Mouse (Mus musculus): ENCODE data around the gene Ociad1. TPM values are rescaled to one million over a fixed set of nuclear protein-coding genes. Genes with fewer than 3 reads are reported as not detected.

The Ociad1 gene
- polyA plus RNA-seq, 1 experiment: 34.2 TPM

DNA sequence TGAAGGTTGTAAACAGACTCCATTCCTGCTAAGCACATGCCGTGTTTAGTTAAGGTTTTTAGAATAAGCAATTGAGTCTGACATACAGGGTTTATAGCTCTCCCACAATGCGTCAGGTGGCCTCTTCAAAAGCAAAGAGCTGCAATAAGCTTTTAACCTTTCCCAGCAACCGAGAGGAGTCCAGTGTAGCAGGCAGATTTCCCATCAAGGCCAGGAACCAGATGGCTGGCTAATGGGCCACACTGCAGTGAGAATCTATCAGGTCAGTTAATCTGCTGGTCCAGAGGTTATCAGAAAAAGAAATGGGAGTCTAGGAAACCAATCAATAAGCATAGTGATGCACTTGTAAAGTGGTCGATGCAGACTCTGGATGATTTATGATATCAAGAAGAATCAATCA is 38.4 kb downstream of the Ociad1 start:
- no peaks in the 10 kb centered on the region for H3K36me3 ChIP-seq (ENCODE audit: control insufficient read depth, insufficient read depth, low read length)
- no peak overlapping the region for H3K27ac ChIP-seq (ENCODE audit: insufficient read depth, low read length)
- 87% methylated on average over 4 of the region's 4 CpGs for WGBS
- no peaks in the 10 kb centered on the region for H3K27me3 ChIP-seq (ENCODE audit: control insufficient read depth, insufficient read depth, low read length)
- H3K4me3 ChIP-seq (ENCODE audit: extremely low read depth, insufficient read depth, insufficient read length): no peak overlapping the region
- no peak for DNase-seq (ENCODE audit: low read depth in 1 of 2, low spot score in 2 of 2)
- no peaks in the 10 kb centered on the region for H3K4me1 ChIP-seq (ENCODE audit: control insufficient read depth, insufficient read depth, insufficient read length)
- TF ChIP-seq POLR2A (IDR thresholded peaks at IDR 0.05; ENCODE audit: low read depth, low read length) (no peak), CTCF (IDR thresholded peaks at IDR 0.05; ENCODE audit: extremely low read depth, insufficient read depth, insufficient read length, insufficient replicate concordance) (no peak)

DNA sequence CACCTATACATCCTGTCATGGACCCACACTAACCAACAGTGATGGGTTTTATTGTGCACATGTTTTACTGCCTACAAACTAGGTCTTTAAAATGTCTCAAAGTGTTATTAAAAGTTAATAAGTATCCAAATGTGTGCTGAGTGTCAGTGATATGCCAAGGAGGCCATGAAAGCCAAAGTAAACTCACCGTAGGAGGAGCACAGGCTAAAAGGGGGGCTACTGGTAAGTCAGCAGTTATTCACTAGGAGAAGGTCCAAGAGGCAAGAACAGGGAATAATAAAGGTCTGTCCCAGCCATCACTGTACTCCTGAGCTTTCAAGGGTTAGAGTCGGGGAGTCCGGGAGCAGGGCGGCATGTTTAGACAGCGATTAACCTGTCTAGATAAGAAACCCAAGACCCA is 43.9 kb downstream of the Ociad1 start:
- Histone ChIP-seq H3K27ac (ENCODE audit: insufficient read depth, low read length) (no peak overlapping the region), H3K4me3 (ENCODE audit: extremely low read depth, insufficient read depth, insufficient read length) (no peak overlapping the region), H3K36me3 (ENCODE audit: control insufficient read depth, insufficient read depth, low read length) (no peaks in the 10 kb centered on the region), H3K4me1 (ENCODE audit: control insufficient read depth, insufficient read depth, insufficient read length) (no peaks in the 10 kb centered on the region; the same call in 1 of the 2 replicates), H3K27me3 (ENCODE audit: control insufficient read depth, insufficient read depth, low read length) (peaks cover 1% of the 10 kb centered on the region; the same call in 1 of the 2 replicates)
- 94% methylated on average over 5 of the region's 5 CpGs for WGBS
- no peak for DNase-seq (ENCODE audit: low read depth in 1 of 2, low spot score in 2 of 2)
- TF ChIP-seq POLR2A (IDR thresholded peaks at IDR 0.05; ENCODE audit: low read depth, low read length) (no peak), CTCF (IDR thresholded peaks at IDR 0.05; ENCODE audit: extremely low read depth, insufficient read depth, insufficient read length, insufficient replicate concordance) (no peak)

DNA sequence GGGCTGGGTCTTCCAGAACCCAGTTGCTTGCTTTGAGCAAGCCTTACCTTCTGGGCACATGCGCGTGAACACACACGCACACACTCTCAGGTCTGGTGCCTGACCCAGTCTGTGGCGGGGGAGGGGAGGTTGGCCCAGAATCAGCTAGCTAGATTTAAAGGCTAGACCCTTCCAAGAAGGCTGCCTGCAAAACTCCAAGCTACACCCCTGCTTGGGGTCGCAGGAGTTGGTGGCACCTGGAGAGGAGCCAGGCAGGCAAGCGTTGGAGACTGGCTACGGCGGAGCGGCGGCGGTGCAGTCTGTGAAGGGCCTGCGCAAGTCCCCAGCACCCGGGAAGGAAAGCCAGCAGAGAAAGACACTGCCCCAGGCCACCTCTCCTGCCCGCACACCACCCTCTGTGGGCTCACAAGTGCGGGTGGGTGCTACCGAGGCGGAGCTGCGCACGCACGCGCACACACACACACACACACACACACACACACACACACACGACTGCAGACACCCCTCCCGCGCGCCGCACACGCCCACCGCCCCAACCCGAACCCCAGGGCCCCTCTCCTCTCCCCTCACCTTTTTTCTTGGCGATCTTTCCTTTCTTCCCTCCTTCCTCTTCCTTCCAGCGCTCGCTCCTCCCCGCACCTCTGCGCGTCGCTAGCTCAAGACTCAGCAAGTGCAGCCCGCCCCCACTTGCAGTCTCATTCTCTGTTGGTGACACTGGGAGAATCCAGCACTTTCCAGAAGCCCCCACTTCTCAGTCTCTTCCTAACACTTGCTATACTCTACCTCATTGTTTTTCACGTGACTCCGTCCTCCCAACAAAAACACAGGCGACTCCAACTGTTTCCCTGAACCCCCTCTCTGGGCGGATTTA is 45.6 kb downstream of the Ociad1 start:
- DNase-seq (ENCODE audit: low read depth in 1 of 2, low spot score in 2 of 2): no peak

DNA sequence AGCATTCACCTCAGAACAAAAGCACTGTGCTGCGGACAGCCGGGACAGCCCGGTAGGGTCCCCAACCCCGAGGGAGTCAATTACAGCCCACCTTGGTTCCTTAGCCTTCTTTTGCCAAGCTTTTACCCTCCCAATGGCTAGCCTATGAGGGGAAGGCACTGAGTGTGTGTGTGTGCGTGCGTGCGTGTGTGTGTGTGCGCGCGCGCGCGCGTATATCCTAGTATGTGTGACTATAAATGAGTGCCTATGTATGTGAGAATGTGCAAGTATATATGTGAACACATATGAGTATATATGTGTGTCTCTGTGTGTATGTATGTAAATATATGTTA is 46.2 kb downstream of the Ociad1 start:
- Histone ChIP-seq H3K27me3 (ENCODE audit: control insufficient read depth, insufficient read depth, low read length) (peaks cover 1% of the 10 kb centered on the region; the same call in 1 of the 2 replicates), H3K36me3 (ENCODE audit: control insufficient read depth, insufficient read depth, low read length) (no peaks in the 10 kb centered on the region), H3K4me1 (ENCODE audit: control insufficient read depth, insufficient read depth, insufficient read length) (no peaks in the 10 kb centered on the region; the same call in 1 of the 2 replicates), H3K27ac (ENCODE audit: insufficient read depth, low read length) (no peak overlapping the region), H3K4me3 (ENCODE audit: extremely low read depth, insufficient read depth, insufficient read length) (no peak overlapping the region)
- TF ChIP-seq CTCF (IDR thresholded peaks at IDR 0.05; ENCODE audit: extremely low read depth, insufficient read depth, insufficient read length, insufficient replicate concordance) (no peak), POLR2A (IDR thresholded peaks at IDR 0.05; ENCODE audit: low read depth, low read length) (no peak)
- no peak for DNase-seq (ENCODE audit: low read depth in 1 of 2, low spot score in 2 of 2)
- 58% methylated on average over 14 of the region's 14 CpGs for WGBS

More for the DNA sequence above, 45.6 kb downstream of the Ociad1 start:
- Histone ChIP-seq H3K36me3 (ENCODE audit: control insufficient read depth, insufficient read depth, low read length) (no peaks in the 10 kb centered on the region), H3K4me3 (ENCODE audit: extremely low read depth, insufficient read depth, insufficient read length) (peak overlapping the region; percentile 42; the same call in 1 of the 2 replicates), H3K4me1 (ENCODE audit: control insufficient read depth, insufficient read depth, insufficient read length) (no peaks in the 10 kb centered on the region; the same call in 1 of the 2 replicates), H3K27me3 (ENCODE audit: control insufficient read depth, insufficient read depth, low read length) (peaks cover 1% of the 10 kb centered on the region; the same call in 1 of the 2 replicates), H3K27ac (ENCODE audit: insufficient read depth, low read length) (no peak overlapping the region)
- TF ChIP-seq CTCF (IDR thresholded peaks at IDR 0.05; ENCODE audit: extremely low read depth, insufficient read depth, insufficient read length, insufficient replicate concordance): no peak
- TF ChIP-seq POLR2A (IDR thresholded peaks at IDR 0.05; ENCODE audit: low read depth, low read length): no peak
- 7% methylated on average over 33 of the region's 41 CpGs for WGBS

DNA sequence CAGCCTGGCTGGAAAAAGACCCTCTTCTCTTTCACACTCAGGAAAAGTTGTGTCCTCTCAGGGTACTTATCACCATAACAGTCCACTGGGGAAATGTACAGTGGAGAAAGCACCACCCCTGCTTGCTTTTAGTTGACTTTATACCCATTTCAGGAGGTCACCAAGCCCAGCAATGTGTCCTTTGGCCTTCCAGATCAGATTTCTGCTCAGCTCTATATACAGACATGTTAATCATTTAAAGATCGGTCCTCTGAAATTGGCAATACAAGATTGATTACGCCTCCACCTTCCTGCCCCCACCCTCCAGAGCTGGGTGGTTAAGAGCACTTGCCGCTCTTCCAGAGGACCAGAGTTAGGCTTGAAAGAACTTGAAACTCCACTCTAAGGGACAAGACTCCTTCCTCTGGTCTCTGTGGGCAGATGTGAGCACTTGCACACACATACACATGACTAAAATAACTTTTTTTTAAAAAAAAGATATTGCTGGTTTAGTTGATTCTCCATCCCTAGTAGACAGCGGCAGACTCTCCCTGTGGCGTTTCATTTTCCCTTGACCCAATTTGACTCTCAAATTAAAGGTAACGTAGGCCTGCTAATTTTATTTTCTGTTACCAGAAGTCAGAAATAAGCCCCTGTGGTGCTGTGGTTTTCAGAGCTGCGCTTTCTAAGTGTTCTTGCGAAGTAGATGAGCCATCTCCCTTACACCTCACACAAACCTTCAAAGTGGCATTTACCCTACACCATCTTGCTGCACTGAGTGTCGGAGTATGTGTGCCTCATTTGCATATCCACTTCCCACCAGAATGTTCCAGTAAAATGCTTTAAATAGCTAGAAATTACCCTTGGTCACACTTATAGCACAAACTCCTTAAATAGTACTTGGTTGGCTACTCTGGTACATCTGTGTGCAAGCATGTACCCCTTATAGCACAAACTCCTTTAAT is 47.5 kb downstream of the Ociad1 start:
- Histone ChIP-seq H3K27ac (ENCODE audit: insufficient read depth, low read length) (no peak overlapping the region), H3K36me3 (ENCODE audit: control insufficient read depth, insufficient read depth, low read length) (no peaks in the 10 kb centered on the region), H3K4me1 (ENCODE audit: control insufficient read depth, insufficient read depth, insufficient read length) (no peaks in the 10 kb centered on the region; the same call in 1 of the 2 replicates), H3K27me3 (ENCODE audit: control insufficient read depth, insufficient read depth, low read length) (peaks cover 1% of the 10 kb centered on the region; the same call in 1 of the 2 replicates), H3K4me3 (ENCODE audit: extremely low read depth, insufficient read depth, insufficient read length) (no peak overlapping the region)
- TF ChIP-seq CTCF (IDR thresholded peaks at IDR 0.05; ENCODE audit: extremely low read depth, insufficient read depth, insufficient read length, insufficient replicate concordance): no peak
- no peak for DNase-seq (ENCODE audit: low read depth in 1 of 2, low spot score in 2 of 2)
- WGBS: 74% methylated on average over 9 of the region's 9 CpGs

DNA sequence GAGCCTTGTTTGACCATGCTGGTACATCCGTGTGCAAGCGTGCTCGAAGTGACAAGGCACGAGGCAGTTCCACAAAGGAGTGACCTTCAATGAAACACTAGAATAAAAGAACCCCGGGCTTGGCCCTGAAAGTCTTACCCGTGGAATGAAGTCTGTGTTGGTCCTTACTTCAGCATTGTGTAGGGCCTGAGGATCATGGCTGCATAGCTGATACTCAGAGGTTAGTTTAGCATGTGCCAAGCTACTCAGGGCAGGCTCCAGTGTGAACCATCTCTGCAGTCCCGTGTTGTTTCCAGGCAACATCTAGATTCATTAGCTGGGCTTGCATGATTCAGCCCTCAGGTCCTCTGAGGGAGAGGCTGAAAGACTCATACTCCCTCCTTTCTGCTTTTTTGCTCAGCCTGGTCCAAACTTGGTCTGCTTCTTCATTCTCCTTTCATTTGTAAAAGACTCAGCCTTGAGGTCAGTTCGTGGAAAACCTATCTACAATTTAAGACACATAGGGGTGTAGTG is 48.2 kb downstream of the Ociad1 start, which contains the start of gene Ociad2:
Gene Ociad2 (minus strand): TSS at position 306 of the 513 bp plus-strand sequence.
- H3K27ac ChIP-seq (ENCODE audit: insufficient read depth, low read length): no peak within 1 kb of the TSS
- no peak for TF ChIP-seq CTCF (IDR thresholded peaks at IDR 0.05; ENCODE audit: extremely low read depth, insufficient read depth, insufficient read length, insufficient replicate concordance)
- TF ChIP-seq POLR2A (IDR thresholded peaks at IDR 0.05; ENCODE audit: low read depth, low read length): no peak
- H3K36me3 ChIP-seq (ENCODE audit: control insufficient read depth, insufficient read depth, low read length): no peaks in the 10 kb centered on the region
- peaks cover 1% of the 10 kb centered on the region; the same call in 1 of the 2 replicates for H3K27me3 ChIP-seq (ENCODE audit: control insufficient read depth, insufficient read depth, low read length)
- H3K4me1 ChIP-seq (ENCODE audit: control insufficient read depth, insufficient read depth, insufficient read length): no peaks in the 10 kb centered on the region; the same call in 1 of the 2 replicates
- WGBS: 84% methylated on average over 8 of the region's 8 CpGs
- H3K4me3 ChIP-seq (ENCODE audit: extremely low read depth, insufficient read depth, insufficient read length): no peak within 1 kb of the TSS
- no peak for DNase-seq (ENCODE audit: low read depth in 1 of 2, low spot score in 2 of 2)
